Mouse (Mus musculus) spleen, postnatal 14 days (tissue): Measurements from ENCODE around the gene Tekt3.

Experiments used
- DNase-seq, 2 experiments: peaks; one replicate each; pipeline ENCODE4 v3.0.0; 2021 to 2022; ENCODE audit warnings: low spot score in 2 of 2

The Tekt3 gene

DNA sequence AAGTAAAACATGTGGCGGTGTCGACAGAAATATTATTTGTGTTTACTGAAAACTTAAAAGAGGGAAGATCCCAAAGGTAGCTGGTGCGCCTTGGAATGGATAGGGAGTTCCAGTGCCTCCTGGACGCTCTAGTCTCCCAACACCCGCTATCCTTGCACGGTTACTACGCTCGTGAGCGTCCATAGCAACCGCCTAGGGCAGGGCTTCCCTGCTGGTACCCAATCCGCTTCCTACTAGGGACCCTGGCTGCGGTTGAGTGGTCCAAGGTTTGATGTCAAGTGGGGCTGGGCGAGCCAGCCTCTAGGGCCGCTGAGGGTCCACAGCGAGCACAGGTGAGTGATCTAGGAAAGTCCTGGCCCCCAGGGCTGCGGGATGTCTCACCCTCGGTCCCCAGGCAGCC, at the start of gene Tekt3:
TSS of gene Tekt3 (plus strand) at position 209 of the 400 bp plus-strand sequence.
- no peak for DNase-seq

GRCm38 (mm10) chr11:63017327-63018082, 43.9 kb upstream of the Tekt3 start:
- no peak for DNase-seq

- DNase-seq, result no peak
These were observed 43.3 kb upstream of the Tekt3 start for GRCm38 (mm10) chr11:63018083-63018622.

GRCm38 (mm10) chr11:63020633-63021032, 40.8 kb upstream of the Tekt3 start:
- no peak for DNase-seq

DNA sequence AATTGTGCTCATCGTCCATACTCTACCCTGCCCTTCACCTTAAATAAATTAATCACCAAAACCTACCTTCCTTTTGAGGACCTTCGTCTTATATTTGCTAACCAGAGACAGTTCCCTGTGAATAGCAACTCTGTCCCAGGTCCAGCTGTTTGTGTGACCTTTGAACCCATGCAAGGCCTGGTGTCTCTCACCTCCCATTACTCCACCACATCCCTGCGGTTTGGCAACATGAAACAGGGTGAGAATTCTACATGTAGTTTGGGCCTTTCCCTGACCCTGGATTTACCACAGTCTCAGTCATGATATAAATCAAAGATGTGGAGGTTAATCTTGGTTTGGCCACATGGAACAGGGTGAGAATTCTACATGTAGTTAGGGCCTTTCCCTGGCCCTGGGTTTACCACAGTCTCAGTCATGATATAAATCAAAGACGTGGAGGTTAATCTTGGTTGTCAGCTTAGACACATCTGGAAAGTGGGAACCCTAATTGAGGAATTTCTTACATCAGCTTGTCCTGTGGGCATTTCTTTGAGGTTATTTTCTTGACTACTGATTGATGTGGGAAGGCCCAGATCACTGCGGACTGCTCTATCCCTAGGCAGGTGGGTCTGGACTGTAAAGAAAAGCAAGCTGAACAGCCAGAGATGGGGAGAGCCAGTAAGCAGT, 40.2 kb upstream of the Tekt3 start:
- no peak for DNase-seq

- no peak for DNase-seq
These were observed 38.0 kb upstream of the Tekt3 start for GRCm38 (mm10) chr11:63023461-63023860.

DNA sequence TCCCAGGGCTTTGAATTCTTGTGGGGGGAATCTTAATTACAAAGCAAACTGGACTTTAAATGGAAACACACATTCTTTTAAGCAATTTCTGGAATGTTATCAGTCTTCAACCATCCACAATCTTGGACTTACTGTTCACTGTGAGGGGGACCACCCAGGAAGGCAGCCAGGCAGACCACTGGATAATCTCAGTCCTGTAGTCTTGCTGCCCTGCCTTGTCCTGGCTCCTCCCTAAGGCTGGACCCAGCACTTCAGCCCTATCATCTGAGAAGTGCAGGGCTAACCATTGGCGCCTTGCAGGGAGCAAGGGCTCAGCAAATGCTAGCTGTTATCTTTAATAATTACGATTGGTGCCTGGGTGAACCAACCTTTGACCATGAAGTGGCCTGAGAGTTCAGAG, 37.3 kb upstream of the Tekt3 start:
- no peak for DNase-seq

- no peak for DNase-seq
These were observed 36.0 kb upstream of the Tekt3 start for GRCm38 (mm10) chr11:63025476-63025875.

DNA sequence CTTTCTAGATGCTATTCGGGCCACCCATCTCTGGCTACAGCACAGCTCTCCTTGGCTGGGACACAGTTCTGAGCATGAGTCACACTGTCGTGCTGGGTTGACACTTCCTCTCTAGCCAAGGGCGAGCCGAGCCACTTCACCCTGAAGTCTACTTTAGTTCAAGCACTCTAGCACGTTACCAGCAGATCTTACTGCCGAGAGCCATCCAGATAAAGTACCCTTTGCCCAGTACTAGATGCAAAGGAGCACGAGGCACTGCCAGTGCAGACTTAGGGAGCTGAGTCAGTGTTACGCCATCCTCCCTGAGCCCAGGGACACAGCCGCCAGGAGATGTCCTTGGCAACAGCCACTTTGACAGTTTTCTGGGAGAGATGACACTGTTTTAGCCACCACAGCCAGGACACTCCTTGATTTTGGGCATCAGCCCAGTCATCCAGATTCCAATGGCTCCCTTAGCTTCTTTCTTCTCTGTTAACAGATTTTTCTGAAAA, 34.8 kb upstream of the Tekt3 start:
- no peak for DNase-seq

- no peak for DNase-seq
These were observed 33.3 kb upstream of the Tekt3 start for GRCm38 (mm10) chr11:63028131-63028530.

DNA sequence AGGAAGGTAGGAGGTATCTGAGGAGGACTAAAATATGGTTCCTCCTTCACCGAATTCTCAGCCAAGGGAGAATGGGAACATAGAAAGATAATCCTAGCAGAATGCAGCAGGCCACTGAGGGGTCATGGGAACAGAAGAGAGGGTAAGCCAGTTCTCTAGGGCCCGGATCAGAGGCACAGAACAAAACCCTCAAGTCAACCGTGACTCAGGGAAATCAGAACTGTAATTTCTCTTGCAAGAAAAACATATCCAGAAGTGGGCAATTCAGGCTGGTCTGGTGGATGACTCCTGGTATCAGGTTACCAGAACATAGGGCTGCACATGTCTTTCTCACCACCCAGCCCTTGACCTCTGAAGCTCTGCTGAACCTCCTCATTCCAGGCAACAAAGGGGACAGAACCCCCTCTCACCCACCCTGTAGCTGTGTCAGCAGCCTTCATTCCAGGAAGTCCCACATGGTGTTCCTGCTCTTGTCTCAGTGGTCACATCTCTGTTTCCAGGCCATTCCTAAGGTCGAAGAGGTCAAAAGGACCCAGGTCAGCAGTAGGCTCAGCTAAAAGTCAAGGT, 32.2 kb upstream of the Tekt3 start:
- no peak for DNase-seq

GRCm38 (mm10) chr11:63029721-63030120, 31.7 kb upstream of the Tekt3 start:
- DNase-seq, result no peak

DNA sequence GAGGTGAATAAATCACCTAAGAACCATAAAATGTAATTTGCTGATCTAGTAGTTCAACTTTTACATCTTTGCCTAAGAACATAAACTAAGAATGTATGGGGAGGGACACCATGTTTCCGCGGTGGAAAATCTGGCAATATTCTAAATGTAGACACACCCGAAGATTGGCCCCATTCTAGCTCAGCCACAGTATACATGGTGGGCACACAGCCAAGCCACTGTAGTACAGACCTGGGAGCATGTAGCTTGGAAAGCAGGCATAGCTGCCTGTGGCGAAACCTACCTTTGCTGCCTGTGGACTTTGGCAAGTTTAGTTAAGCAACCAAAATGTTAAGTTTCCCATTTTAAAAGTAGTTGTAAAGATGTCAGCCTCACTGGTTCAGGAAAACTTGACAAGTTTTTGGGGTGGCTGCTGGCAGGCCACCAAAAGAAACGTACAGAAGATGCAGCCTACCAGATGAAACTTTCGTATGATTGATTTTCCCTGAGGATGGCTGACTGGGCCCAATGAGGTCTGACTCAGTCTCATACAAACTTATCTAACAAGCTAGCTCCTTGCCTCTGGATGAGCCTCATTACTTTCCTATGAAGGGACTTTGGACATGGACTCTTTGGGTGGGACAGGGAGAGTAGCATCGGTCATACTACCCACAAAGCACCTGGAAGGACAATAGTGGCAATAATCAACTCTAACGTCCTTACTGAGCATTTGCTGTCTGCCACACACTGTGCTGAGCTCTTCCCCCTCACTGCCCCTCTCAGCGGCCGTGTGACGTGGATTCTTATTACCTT, 25.8 kb upstream of the Tekt3 start:
- DNase-seq, result no peak

- DNase-seq, result no peak
These were observed 21.3 kb upstream of the Tekt3 start for GRCm38 (mm10) chr11:63040002-63040661.

DNA sequence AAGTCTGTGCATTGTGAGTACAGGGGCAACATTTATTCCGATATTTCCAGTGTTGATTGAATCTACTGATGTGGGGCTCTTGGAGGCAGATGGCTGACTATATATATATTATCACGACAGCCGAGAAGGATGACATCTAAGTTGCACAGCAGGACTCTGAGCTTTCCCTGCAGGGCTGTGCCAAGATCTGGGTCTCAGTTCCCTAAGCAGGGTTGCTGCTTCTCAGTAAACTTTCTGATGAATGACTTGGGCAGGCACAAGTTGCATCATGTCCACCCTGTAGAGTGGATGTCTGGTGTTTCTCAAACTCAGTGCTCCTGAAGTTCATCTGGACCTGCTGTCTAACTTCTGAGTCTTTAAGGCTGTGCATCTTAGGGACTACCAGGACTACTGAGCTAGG, 15.7 kb upstream of the Tekt3 start:
- no peak for DNase-seq

GRCm38 (mm10) chr11:63046380-63046779, 15.1 kb upstream of the Tekt3 start:
- no peak for DNase-seq

DNA sequence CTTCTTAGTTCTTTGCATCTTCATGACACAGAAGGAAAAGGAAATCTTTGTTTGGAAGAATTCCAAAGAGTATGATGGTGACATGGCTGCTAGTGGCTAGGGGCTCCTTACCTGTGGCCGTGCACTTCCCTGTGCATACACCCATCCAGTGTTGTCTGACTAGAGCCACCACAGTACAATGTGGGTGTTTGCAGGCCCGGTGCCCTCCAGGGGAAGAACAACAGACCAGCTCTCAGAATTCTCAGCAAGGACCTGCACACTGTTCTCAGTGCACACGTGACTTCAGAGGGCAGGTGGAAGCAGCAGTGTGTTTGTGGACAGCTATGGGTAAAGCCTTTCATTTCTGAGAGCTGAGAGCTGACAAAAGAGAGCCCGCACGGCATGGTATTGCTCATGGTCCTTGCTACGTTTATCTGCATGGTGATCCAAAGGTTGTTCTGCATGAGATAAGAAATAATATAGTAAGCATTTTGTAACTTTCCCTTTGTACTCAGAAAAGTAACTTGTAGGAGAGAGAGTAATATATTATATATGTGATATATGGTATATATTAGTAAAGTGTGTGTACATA, 11.0 kb upstream of the Tekt3 start:
- no peak for DNase-seq

- peak in 1 of 2 experiments; percentile 7 for DNase-seq
These were observed 10.4 kb upstream of the Tekt3 start for GRCm38 (mm10) chr11:63051041-63051440.

DNA sequence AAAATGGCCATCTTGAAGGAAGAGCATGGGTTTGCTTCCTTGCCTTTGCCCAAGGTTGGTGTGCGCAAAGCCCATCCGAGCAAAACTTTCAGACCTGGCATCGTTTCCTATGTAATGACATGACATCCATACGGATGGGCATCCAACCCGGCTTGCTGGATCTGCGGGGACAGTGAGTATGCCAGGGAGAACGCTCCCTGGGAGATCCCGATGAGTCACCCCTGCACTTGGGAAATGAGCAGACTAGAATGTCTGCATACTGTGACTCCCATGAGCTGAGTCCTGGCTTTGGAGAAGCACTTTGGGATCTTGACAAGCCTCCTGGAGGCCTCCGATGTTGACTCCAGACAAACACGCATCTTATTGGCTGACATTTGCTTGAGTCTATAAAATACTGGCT, 9.5 kb upstream of the Tekt3 start:
- DNase-seq, result no peak

DNA sequence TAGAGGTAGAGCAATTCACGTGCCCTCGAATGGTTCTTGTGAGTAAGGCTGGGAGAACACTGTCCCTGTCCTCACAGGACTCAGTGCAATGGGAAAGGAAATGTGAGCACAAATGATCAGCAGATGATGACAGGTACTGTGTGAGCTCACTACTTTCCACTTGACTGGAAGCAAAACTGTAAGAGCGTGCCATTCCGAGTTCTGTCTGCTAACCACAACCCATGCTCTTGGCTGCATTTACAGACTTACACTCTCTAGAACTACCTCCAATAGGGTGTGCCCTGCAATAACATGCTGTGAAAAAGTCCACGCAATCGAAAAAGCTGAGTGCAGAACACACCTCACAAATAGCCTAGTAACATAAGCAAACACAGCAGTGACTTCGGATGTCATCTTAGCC, 5.9 kb upstream of the Tekt3 start:
- DNase-seq, result no peak

GRCm38 (mm10) chr11:63058375-63058952, 3.0 kb upstream of the Tekt3 start:
- no peak for DNase-seq
